Mouse (Mus musculus) heart, postnatal 4 days (tissue): Measurements from ENCODE around the gene Hist1h2bc. TPM values are rescaled to one million over a fixed set of nuclear protein-coding genes. Genes with fewer than 3 reads are reported as not detected.
"Not testable (repeated sequence)": the region's sequence is repeated elsewhere in the genome, so short reads cannot be mapped to it uniquely, and the experiment has no call there.

Source experiments
- DNase-seq: peaks from one replicate; pipeline ENCODE4 v3.0.0; 2021
- total RNA-seq, 2 experiments: library from RNA; stranded (reverse); gene quantifications; 2 replicates each; pipeline ENCODE4 v1.2.3; 2021

Hist1h2bc gene
- total RNA-seq, 2 experiments from 2014 or later = 44.8 to 56.0 TPM

DNA sequence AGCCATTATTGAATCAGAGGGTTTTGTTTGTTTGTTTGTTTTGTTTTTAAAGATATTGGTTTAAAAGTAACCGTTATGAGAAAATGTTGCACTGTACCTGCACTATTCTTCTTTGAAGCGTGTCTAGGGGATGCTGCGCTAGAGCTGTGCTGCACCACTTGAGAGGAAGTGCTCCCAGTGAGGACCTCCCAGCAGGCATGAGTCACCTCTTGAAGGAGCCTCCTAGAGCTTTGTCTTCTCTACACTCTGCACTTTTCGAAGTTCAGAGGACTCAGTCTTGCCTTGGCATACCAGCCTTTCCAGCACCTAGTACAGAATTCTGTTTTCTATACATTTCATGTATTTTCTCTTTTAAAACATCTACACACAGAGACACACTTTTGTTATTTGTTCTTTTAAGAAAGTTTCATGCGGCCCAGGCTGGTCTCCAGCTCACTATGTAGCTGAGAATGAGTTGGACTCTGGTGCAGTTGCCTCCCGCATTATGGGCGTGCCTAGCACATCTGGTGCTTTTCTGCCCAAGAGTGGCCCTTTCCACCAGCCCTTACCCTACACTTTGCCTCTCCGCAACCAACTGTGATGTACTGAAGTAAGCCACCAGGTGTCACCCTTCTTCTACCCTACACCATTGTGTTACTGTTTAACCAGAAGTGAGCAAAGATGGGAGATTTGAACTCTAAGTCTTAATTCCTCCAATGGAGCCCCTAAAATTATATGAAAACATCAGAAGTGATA lies 17.0 kb downstream of the Hist1h2bc start:
- DNase-seq = peak; percentile 79

DNA sequence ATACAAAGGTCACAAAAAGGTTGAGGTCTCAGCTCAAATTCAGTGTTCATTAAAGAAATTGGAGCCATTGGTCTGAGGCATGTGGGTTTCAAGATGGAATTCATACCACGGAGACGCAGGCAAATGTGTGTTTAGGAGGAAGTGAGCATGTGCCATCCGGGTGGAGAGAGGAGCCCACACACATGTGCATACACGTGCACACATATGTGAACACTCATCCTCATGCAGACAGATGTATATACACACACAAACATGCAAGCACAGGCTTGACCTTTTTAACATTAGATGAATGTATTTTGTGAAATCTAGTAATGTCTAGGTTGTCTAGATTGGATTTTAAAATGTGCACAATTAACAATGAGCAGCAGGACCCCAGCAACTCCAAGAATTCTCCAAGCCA lies 18.2 kb downstream of the Hist1h2bc start:
- no peak for DNase-seq

DNA sequence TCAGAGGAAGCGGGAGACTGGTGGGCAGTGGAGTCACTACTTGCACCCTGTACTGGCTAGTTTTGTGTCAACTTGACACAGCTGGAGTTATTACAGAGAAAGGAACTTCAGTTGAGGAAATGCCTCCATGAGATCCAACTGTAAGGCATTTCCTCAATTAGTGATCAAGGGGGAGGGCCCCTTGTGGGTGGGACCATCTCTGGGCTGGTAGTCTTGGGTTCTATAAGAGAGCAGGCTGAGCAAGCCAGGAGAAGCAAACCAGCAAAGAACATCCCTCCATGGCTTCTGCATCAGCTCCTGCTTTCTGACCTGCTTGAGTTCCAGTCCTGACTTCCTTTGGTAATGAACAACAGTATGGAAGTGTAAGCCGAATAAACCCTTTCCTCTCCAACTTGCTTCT lies 18.8 kb downstream of the Hist1h2bc start:
- not testable (repeated sequence) for DNase-seq

DNA sequence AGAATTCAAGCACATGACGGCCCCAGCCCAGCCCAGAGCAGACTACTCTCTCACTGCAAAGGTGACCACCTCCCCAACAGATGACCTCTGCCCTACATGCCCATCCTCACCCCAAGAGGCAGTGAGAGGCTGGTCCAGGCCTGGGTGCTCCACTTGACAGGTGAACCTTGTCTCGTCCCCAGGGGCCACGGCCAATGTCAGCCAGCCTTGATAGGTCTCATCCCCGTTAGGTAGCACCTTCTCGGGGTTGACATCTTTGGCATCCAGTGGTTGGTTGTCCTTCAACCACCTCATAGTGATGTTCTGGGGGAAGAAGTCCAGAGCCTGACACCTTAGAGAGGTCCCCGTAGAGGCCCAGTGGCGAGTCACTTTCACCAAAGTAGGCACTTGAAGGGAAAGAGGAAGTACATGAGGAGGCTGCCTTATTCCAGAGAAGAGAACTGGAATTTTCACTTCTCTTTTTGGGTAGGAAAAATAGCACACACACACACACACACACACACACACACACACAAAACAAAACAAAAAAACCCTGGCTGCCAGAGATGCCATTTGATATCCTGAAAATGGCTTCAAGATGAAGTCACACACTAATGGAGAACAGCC lies 21.9 kb downstream of the Hist1h2bc start:
- no peak for DNase-seq

DNA sequence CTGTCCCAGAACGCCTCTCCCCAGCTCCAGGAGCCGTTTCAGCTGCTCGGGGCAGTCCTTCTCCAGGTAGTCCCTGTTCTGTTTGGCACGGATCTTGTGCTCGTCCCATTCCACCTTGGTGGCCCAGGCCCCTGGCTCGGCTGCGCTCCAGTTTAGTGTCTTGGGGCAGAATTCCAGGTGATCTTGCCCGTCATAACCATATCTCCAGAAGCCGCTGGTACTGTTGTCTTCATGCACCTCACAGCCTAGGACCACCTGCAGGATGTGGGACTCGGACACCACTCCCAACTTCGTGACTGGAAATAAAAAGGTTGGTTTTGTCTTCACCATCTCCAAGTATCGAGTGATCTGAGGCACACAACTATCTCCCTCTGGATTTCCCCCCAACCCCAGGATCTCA lies 22.8 kb downstream of the Hist1h2bc start:
- no peak for DNase-seq

DNA sequence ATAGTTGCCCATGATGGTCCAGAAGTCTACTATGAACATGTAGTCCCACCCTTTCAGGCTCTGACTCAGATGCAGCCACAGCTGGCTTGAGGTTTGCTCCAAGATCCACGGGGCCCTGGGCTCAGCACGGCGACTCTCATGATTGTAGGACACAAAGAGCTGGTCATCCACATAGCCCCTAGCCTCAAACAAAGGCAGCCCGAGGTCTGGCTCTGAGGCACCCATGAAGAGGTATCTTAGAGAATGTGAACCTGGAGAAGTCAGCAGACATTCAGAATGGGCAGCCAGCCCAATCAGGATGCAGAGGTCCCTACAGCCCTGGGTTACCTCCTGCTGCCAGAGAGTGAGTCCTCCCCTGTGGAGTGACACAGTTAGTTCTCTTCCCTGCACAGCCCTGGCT lies 24.0 kb downstream of the Hist1h2bc start:
- no peak for DNase-seq

DNA sequence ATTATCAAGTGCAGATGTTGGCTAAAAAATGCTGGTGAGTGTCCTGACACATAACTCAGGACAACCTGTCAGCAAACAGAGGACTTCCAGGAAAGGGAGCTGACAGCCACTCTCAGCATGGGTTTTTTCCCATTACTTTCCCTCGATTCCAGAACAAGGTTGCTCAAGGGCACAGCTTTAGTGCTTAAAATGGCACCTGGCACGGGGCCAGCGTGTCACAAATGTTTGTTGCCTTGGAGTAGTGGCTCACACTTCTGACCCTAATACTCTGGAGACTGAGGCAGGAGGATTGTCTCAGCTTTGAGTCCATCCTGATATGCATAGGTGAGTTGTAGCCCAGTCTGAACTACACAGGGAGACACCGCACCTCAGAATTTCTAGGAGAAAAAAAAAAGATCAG lies 24.7 kb downstream of the Hist1h2bc start:
- DNase-seq = no peak

DNA sequence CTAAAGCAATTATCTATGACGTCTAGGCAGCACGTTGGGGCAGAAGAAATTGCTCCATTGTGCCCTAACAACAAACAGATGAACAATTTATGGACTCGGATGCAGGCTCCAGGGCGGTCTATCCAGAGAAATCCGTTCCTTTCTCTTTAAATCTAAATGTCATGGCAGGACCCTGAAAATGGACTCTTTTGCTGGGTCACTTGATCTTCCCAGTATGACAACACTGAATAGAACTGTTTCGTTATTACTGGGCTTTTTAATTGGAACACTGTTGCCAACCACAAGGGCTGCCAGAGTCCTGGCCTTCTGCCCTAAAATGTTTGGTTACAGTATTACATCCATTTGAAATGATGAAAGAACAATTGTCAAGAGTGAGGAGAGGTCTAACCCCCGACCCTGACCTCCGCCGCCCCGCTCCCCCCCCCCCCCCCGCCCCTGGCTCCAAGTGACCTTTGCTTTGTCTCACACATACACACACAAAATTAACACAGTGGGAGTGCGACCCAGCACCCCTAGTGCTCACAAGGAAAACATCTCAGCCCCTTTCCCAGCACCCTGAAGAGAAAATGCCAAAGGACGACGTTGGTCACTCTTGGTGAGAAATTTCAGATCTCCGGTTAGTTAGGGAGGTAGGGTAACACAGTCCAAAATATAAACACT lies 25.8 kb downstream of the Hist1h2bc start:
- DNase-seq = no peak

DNA sequence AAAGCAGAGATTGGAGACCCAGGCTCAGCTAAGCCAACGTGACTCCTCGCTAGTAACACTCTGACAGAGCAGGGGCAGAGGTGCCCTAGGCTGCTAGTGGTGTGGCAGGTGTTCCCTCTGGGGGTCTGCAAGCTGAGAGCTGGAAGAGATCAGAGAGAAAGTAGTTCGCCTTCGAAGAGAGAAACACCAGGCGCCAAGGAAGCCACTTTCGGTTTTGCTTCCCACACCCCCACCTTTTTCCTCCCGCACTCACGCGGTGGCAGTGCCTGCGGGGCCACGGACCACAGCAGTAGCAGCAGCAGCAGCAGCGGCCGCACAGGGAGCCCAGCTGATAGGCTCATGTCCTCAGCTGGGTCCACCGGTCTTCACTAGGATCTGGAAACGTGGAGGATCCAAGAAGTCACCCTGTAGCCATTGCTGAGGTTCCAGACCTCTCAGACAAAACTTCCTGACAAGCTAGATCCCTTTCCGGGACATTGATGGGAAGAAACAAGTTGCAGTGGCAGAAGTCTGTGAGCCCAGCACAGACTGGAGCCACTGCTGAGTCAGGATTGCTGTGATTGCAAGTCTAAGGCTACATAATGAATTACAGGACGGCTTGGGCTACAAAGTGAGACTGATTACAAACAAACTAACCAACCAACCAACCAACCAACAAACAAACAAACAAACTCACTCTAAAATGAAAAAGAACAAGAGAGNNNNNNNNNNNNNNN lies 26.5 kb downstream of the Hist1h2bc start, which contains the start of gene Hfe:
Gene Hfe, minus strand, starts transcription at position 481 of the 716 bp plus-strand sequence.
- peak; percentile 59 for DNase-seq

DNA sequence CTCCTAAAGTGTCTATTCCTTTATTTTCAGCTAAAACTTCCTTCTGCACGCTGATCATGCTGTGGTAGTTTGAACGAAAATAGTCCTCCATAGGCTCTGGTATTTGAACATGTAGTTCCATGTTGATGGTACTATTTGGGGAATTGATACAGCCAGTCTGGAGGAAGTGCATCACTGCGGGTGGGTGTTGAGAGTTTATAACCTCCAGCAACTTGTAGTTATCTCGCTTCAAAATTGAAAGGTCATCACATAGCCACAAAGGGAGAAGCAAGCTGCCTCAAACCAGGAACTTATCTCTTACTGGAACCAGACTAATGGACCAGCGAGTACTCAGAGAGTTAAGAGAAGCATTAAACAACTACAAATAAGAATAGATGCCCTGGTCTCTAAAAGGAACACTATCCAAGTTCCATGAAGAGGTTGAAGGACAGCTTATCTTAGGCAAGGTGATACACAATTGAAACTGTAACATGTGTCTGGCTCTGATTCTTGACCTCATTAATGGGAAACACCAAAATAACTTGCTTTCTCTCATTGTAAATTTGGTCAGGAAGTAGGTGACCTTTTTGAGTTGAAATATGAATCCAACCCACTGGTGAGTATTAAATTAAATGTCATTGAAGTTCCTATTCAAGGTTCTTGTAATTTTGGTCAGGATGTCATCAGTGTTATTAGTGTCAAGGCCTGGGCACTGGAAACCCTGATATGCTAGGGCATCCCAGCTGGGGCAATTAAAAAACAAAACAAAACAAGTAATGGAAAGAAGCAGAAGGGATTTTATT lies 32.5 kb downstream of the Hist1h2bc start:
- DNase-seq = no peak

DNA sequence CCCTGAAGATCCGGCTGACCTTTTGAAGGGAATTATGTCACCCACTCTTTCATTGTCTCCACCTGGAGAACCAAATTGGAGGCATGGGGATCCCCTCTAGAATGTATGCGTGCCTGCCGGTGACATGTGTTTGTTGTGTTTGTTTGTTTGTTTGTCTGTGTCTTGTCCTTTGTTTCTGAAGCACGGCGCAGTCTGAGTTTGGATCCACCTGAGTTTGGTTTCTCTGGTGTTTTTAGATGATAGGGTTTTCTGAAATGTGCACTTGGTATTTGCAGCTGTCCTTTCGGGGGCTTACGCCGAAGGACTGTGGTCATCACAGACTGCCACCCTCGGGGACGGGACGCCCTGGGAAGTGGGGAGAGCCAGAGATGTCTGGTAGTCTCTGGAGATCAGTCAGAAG lies 33.2 kb downstream of the Hist1h2bc start:
- DNase-seq = no peak

DNA sequence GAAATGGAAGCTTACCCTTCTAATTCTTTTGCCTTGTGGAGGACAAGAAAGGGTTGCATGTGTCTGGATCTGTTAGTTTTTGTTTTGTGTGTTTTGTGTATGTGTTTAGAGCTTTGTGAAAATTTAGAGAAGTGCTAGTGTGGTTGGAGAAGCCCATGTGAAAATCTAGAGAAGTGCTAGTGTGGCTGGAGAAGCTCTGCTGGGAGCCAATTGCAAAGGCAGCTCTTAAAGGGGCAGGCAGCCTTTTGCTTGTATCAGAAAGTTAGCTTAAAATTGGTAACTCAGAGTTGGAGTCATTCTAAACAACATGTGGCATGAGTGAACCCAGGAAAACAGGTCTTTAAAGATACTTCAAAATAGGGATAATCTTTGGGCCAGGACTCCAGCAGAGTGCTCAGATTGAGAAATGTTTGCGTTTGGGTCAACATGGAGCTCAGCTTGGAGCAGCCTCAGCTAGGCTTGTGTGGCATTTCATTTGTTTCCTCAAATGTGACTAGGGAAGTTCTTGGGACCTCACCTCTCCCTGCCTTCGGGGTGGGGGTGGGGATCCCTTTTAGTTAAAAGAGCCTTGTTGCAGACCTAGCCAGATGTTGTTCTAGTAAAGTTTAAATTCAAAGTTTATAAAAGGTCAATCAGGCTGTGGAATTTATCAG lies 33.7 kb downstream of the Hist1h2bc start:
- DNase-seq = not testable (repeated sequence)

DNA sequence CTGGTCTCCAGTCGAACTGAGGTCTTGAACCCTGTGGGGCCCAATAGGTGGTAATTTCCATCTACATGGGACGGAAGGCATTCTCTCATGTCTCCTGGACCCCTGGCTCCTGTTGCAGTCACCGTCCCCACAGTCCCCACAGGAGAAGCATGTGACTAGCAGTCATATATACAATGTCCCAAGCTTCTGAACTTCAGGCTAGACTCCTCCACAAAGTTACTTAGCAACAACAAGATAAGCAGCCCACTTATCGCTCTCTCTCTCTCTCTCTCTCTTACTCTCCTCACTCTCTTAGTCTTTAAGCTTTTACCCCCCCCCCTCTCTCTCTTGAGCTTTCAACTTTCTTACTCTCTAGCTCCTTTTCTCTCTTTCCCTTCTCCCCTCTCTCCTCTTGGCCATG lies 40.2 kb downstream of the Hist1h2bc start:
- peak; percentile 2 for DNase-seq

DNA sequence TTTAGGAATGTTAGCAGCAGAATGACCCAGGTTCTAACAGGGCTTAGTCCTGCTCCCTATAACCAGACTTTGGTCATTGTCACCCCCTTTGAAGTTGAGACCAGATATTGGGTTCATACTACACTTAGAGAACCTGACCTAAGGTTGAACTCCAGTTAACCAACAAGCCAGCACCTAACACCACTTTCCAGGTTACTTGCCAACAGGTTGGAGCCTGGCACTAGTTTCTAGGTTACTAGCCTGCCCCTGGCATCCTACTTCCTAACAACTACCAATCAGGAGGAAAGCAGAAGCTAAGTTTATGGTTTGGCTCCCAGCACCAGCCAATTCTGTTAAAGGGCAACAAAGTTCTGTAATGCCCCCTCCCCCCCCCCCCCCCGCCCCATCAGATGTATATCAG lies 41.2 kb downstream of the Hist1h2bc start:
- DNase-seq = peak; percentile 2

DNA sequence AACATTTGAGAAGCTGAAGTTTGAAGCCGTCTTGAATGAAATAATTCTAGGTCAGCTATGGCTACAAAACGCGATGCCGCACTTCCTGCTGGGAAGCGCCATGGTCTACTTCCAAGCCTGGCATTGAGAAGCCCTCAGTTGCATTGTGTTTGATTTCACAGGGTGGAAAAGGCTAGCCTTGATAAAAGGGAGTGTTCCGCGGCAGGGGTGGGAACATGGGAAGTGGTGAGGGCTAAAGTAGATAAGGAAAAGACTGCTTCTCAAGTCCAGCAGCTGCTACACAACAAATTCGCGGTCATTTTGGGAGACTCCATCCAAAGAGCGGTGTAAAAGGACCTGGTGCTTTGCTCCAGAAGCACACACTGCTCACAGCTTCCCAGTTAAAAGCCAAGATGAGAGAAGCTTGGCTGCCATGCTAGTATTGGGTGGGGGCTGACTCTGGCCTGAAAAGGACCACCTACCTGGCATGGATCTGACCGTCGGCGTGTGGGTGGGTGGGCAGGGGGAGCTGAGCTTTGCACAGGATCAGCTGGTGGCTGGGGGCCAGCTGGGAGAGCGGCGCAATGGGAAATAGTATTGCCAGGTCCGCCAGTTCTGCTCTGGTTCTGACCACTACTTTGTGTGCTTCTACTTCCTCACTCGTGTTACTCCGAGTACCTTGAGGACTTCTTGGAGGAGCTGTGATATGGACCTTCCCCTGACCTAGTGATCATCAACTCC lies 44.6 kb downstream of the Hist1h2bc start:
- peak; percentile 4 for DNase-seq

DNA sequence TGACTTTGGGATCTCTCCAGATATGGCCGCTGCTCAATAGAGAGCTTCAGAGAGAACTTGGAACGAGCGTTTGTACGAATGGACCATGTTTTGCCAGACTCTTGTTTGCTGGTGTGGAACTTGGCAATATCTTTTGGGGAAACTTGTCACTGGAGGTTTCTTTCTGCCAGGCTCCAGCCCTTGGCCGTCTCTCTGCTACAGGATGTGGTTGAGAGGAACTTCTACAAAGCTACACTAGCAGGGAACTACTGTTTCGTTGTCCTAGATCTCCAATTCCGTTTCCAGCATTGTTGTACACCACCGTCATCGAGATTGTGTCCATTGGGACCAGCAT lies 45.2 kb downstream of the Hist1h2bc start:
- no peak for DNase-seq

DNA sequence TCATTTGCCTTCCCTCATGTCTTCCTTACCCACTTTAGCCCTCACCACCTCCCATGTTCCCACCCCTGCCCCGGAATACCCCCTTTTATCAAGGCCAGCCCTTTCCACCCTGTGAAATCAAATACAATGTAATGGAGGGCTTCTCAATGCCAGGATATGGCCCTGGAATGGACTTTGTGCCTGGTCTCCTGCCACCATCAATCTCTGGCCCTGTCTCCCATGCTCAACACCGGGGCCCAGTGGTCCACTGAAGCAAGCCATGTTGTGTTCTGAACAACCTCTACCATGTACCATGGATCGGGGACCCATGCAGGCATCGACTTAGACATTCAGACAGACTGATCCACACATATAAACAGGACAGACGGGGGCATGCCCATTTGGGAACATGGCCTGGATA lies 45.7 kb downstream of the Hist1h2bc start:
- DNase-seq = peak; percentile 1

DNA sequence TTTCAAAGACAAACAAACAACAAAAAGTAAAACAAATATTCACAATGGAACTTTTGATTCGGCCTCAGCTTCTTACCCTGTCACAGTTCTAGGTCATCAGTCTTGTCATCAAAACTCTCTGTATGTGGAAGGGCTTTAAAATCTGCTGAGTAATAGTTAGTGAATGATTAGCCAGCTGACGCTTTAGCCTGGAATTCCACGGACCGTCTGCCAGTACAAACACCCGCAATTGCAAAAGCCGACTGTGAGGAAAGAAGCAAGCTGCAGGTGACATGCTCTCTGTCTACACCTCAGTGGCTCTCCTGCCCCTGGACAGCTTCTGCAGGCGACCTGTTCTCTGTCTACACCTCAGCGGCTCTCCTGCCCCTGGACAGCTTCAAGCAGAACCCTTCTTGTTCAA lies 46.5 kb downstream of the Hist1h2bc start:
- DNase-seq = peak; percentile 25

DNA sequence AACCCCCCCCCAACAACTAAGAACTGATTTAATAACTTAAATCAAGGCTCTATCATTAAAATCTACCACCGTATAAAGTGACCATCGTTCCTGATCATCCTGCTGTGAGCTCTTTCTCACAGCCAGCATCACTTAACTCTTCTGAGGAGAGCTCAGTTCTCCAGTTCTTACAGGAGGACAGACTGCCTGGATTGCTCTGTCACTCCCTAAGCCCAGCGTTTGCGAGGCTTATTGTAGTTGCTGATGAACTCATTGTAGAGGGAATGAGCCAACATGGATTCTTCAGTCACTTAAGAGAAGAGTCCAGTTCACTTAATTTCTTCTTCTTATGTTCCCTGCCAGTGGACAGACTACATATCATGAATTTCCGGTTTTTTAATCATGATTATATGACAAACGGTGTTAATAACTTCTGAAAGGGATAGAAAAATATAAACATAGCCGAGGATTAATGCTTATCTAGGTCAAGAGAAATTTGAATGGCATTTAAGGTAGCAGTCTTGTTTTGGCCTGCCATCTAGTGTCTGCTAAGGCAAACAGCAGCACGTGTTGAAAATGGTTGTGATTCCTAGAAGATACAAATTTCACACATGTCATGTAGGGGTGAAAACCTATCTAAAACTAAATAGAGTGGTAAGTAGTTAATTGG lies 48.3 kb downstream of the Hist1h2bc start:
- peak; percentile 42 for DNase-seq

DNA sequence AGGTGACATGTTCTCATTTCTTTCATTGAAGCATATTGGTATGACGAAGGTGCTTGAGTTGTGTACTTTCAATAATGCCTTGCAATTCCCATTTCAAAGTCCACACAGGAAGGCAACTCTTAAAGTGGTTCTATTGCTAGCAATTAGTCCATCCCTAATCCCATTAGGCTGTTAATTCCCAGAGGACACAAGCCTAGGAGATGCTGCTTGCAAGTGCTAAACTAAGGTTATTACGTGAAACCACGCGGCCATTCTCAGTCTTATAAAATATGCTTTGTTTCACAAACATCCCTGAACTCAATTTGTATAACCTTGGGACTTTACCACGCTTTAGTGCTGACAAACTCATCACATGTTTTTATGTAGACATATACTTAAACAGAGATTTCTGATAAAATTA lies 53.1 kb downstream of the Hist1h2bc start:
- DNase-seq = no peak

DNA sequence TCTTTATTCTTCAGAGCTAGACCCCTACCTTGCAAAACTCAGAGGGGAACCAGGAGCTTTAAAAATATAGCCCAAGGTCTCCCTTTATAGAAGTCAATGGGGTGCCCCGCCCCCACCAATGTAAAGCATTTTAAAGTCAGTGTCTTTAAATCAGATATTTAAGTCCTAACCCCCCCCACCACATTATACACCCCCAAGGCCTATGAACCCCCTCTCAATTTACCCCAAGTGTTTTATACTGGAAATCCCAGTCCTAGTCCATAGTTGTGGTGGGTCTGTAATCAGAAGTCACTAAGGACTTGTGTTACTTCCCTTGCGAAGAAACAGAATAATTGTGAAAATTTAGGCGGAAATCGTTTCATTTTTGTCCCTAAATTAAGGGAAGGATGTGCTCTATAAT lies 54.0 kb downstream of the Hist1h2bc start:
- DNase-seq = no peak
